Comparison of ENCODE assay signal across 15 mouse cellular contexts in the genomic region with DNA sequence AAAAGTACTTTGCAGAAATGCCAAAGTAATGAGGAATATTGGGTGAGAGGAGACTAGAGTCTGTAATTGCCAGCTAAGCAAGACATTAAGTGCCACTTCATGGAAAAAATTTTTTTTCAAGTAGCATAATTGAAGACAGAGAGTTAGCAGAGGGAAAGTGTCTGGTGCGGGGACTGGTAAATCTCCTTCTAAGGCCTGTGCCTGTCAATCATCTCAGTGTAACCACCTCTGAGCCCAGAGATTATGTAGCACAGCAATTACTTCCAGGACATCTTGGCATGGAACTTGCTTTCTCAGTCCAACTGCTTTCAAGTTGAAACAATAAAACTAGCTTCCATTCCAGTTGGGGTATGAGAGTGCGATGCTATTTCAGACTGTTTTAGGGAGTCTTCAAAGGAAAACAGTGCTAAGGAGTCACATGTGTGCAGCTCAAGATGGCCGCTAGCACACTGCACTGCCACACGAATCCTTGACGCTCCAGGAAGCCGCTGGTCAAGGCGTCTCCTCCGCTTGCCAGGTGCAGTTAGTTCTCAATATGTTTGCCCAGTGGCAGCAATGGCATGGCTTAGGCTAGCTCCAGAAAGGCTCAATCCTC. TPM values are rescaled to one million over a fixed set of nuclear protein-coding genes. Genes with fewer than 3 reads are reported as not detected.
DNase-seq lines count a peak whose midpoint lies in the region; ATAC-seq and TF ChIP-seq lines count a peak whose summit lies in the region.
"Had no signal": no experiment of that assay in that cellular context is flagged by ENCODE, and none has a peak within 500 bp of the region (broad histone marks: within the 10 kb centered on the region; RNA-seq: fewer than 3 reads in every experiment).

No protein-coding gene starts in this region.

- no peaks in the 10 kb centered on the region for H3K9me3 ChIP-seq in limb, embryonic 12.5 days
- H3K9me3 ChIP-seq in limb, embryonic 10.5 days (replicated peaks), result no peaks in the 10 kb centered on the region
- H3K9me3 ChIP-seq in forebrain, postnatal 0 days (ENCODE audit: low read length), result no peaks in the 10 kb centered on the region
- H3K9me3 ChIP-seq in liver, embryonic 11.5 days (ENCODE audit: control insufficient read depth, low read length), result no peaks in the 10 kb centered on the region
- H3K9me3 ChIP-seq: heart, embryonic 12.5 days had no signal

- peak overlapping the region; percentile 41; the same call in 1 of the 2 replicates for H3K27ac ChIP-seq in limb, embryonic 12.5 days
- no peak overlapping the region for H3K27ac ChIP-seq in limb, embryonic 10.5 days
- H3K27ac ChIP-seq in forebrain, postnatal 0 days (ENCODE audit: low read depth, low read length), result peak overlapping the region; percentile 59; the same call in 1 of the 2 replicates
- no peak overlapping the region for H3K27ac ChIP-seq in liver, embryonic 11.5 days (ENCODE audit: low read depth, low read length)
- H3K27ac ChIP-seq: left cerebral cortex, adult 2 months; liver, embryonic 14.5 days had no signal

- no peak for DNase-seq in limb, embryonic 10.5 days (ENCODE audit: low spot score)
- DNase-seq in R1 (ENCODE audit: low read depth, low spot score) (peak; percentile 27), adipocyte (ENCODE audit: low spot score) (peak; percentile 56)
- DNase-seq in forebrain, postnatal 0 days, result peak; percentile 57
- DNase-seq in urinary bladder, postnatal 4 days (ENCODE audit: low spot score in 2 of 2), result no peak
- no peak for DNase-seq in liver, embryonic 11.5 days (ENCODE audit: low spot score)
- DNase-seq: cerebellum, postnatal 36 days; gastrocnemius, postnatal 25 days; right cerebral cortex, postnatal 4 days; thymus, adult 18-20 months had no signal

- TF ChIP-seq CTCF in forebrain, postnatal 0 days (IDR thresholded peaks at IDR 0.05; ENCODE audit: low read depth), result no peak

- H3K4me3 ChIP-seq in limb, embryonic 12.5 days (replicated peaks), result no peak overlapping the region
- no peak overlapping the region for H3K4me3 ChIP-seq in limb, embryonic 10.5 days
- no peak overlapping the region for H3K4me3 ChIP-seq in forebrain, postnatal 0 days (ENCODE audit: low read depth, low read length)
- H3K4me3 ChIP-seq in liver, embryonic 11.5 days (ENCODE audit: low read depth, low read length), result no peak overlapping the region
- H3K4me3 ChIP-seq: heart, embryonic 12.5 days; left cerebral cortex, adult 2 months had no signal

- H3K36me3 ChIP-seq in limb, embryonic 12.5 days, result no peaks in the 10 kb centered on the region
- no peaks in the 10 kb centered on the region for H3K36me3 ChIP-seq in limb, embryonic 10.5 days
- H3K36me3 ChIP-seq in forebrain, postnatal 0 days (ENCODE audit: insufficient read depth), result no peaks in the 10 kb centered on the region
- H3K36me3 ChIP-seq in liver, embryonic 11.5 days (ENCODE audit: control insufficient read depth, insufficient read depth, low read length), result no peaks in the 10 kb centered on the region
- H3K36me3 ChIP-seq: heart, embryonic 12.5 days had no signal

- H3K4me1 ChIP-seq in limb, embryonic 12.5 days (replicated peaks), result peaks cover 17% of the 10 kb centered on the region
- peaks cover 21% of the 10 kb centered on the region for H3K4me1 ChIP-seq in limb, embryonic 10.5 days
- no peaks in the 10 kb centered on the region for H3K4me1 ChIP-seq in forebrain, postnatal 0 days (ENCODE audit: insufficient read depth)
- H3K4me1 ChIP-seq in liver, embryonic 11.5 days (replicated peaks; ENCODE audit: control insufficient read depth, insufficient read depth, low read length), result peaks cover 16% of the 10 kb centered on the region

- 78% methylated on average over 8 of the region's 8 CpGs for WGBS in limb, embryonic 12.5 days
- 91% methylated on average over 8 of the region's 8 CpGs for WGBS in limb, embryonic 10.5 days
- whole genome bisulfite sequencing in forebrain, postnatal 0 days, result 55% methylated on average over 8 of the region's 8 CpGs
- WGBS in liver, embryonic 11.5 days, result 81% methylated on average over 8 of the region's 8 CpGs

- ATAC-seq in limb, embryonic 12.5 days (ENCODE audit: insufficient number of reproducible peaks, insufficient read depth, low FRiP score, low TSS enrichment, low read depth), result no peak
- peak; percentile 69 for ATAC-seq in forebrain, postnatal 0 days
- no peak for ATAC-seq in liver, embryonic 11.5 days (replicated peaks; ENCODE audit: low FRiP score)

- no peak overlapping the region for H3K9ac ChIP-seq in limb, embryonic 12.5 days (replicated peaks)
- no peak overlapping the region for H3K9ac ChIP-seq in forebrain, postnatal 0 days
- H3K9ac ChIP-seq in liver, embryonic 11.5 days (ENCODE audit: low read depth, low read length), result no peak overlapping the region
- H3K9ac ChIP-seq: heart, embryonic 12.5 days; liver, embryonic 14.5 days had no signal

- H3K27me3 ChIP-seq in limb, embryonic 12.5 days, result no peaks in the 10 kb centered on the region
- H3K27me3 ChIP-seq in limb, embryonic 10.5 days (ENCODE audit: low read depth, poor library complexity, severe bottlenecking), result no peaks in the 10 kb centered on the region
- H3K27me3 ChIP-seq in forebrain, postnatal 0 days (ENCODE audit: insufficient read depth, low read length), result no peaks in the 10 kb centered on the region
- H3K27me3 ChIP-seq in liver, embryonic 11.5 days (replicated peaks; ENCODE audit: control insufficient read depth, insufficient read depth, low read length), result no peaks in the 10 kb centered on the region
- H3K27me3 ChIP-seq: heart, embryonic 12.5 days; megakaryocyte, embryonic 14.5 days had no signal

- H3K4me2 ChIP-seq in limb, embryonic 12.5 days, result no peak overlapping the region
- H3K4me2 ChIP-seq in forebrain, postnatal 0 days (ENCODE audit: low read depth), result no peak overlapping the region
- no peak overlapping the region for H3K4me2 ChIP-seq in liver, embryonic 11.5 days
- H3K4me2 ChIP-seq: heart, embryonic 12.5 days had no signal

RNA-seq across cellular contexts. Expression of a gene that starts 45.5 kb away (rescaled TPM):
- polyA plus RNA-seq in limb, embryonic 12.5 days (2016; fragmentation: Nextera tagmentation; extraction: Ambion mirVana), result 22.4 and 23.0 TPM in 2 replicates
- polyA plus RNA-seq in limb, embryonic 10.5 days (2016; fragmentation: Nextera tagmentation; extraction: Ambion mirVana), result 16.4 and 16.6 TPM in 2 replicates
- total RNA-seq in forebrain, postnatal 0 days (2014; rRNA removed), result 17.4 and 24.3 TPM in 2 replicates
- 8.6 and 14.0 TPM in 2 replicates for polyA plus RNA-seq in forebrain, postnatal 0 days (2015; fragmentation: Nextera tagmentation; extraction: Ambion mirVana)
- polyA plus RNA-seq in liver, embryonic 11.5 days (2014; fragmentation: Nextera tagmentation; extraction: Ambion mirVana), result 10.7 and 10.9 TPM in 2 replicates

Comparison
In these comparisons a context has a peak if more than half of its experiments do, and no peak if none do; other contexts are left out.
1. H3K27ac ChIP-seq: peak in limb, embryonic 12.5 days (single experiment) and forebrain, postnatal 0 days (single experiment); none in limb, embryonic 10.5 days (single experiment) and liver, embryonic 11.5 days (single experiment).
2. DNase-seq: peak in R1 (single experiment), adipocyte (single experiment) and forebrain, postnatal 0 days (single experiment); none in limb, embryonic 10.5 days (single experiment), urinary bladder, postnatal 4 days (0 of 2) and liver, embryonic 11.5 days (single experiment).